Mouse (Mus musculus) hindbrain, postnatal 0 days (tissue): ENCODE measurements around the gene Meis1. TPM values are rescaled to one million over a fixed set of nuclear protein-coding genes. Genes with fewer than 3 reads are reported as not detected.

Experiments
- ATAC-seq: fragments of 200-750 bp; cut with Nextera tagmentation; 2 replicates; pipeline ENCODE4 v1.8.0; 2017; ENCODE audit warnings: mild to moderate bottlenecking, moderate TSS enrichment, moderate library complexity
- DNase-seq: peaks from one replicate; pipeline ENCODE4 v3.0.0-alpha.2; 2015; ENCODE audit warnings: low spot score
- H3K27ac ChIP-seq: fragments of 300-500 bp; sonication (generic); 2 replicates; pipeline ENCODE4 v1.5.1; 2014; ENCODE audit warnings: mild to moderate bottlenecking
- H3K27me3 ChIP-seq: fragments of 300-500 bp; sonication (generic); 2 replicates; pipeline ENCODE4 v1.6.1; 2014; ENCODE audit warnings: low read length, mixed read lengths; ENCODE audit not compliant: insufficient read depth
- H3K36me3 ChIP-seq: fragments of 300-500 bp; sonication (generic); 2 replicates; pipeline ENCODE4 v1.6.1; 2014; ENCODE audit warnings: low read length, mixed read lengths; ENCODE audit not compliant: insufficient read depth
- H3K4me1 ChIP-seq: fragments of 300-500 bp; sonication (generic); 2 replicates; pipeline ENCODE4 v1.6.1; 2014; ENCODE audit warnings: antibody characterized with exemption, low read length, mixed read lengths; ENCODE audit not compliant: insufficient read depth
- H3K4me2 ChIP-seq: fragments of 300-500 bp; sonication (generic); 2 replicates; pipeline ENCODE4 v1.6.1; 2014; ENCODE audit warnings: low read depth, mild to moderate bottlenecking, low read length, moderate library complexity, mixed read lengths
- H3K4me3 ChIP-seq: fragments of 300-500 bp; sonication (generic); 2 replicates; pipeline ENCODE4 v1.5.1; 2014; ENCODE audit warnings: low read length
- H3K9ac ChIP-seq: fragments of 300-500 bp; sonication (generic); replicated peaks from 2 replicates; pipeline ENCODE4 v1.6.1; 2014; ENCODE audit warnings: mild to moderate bottlenecking, low read length, moderate library complexity, mixed read lengths
- H3K9me3 ChIP-seq: fragments of 300-500 bp; sonication (generic); 2 replicates; pipeline ENCODE4 v1.6.1; 2016; ENCODE audit warnings: low read length, mixed read lengths
- CTCF ChIP-seq: IDR thresholded peaks from 2 replicates; pipeline ENCODE4 v1.5.1; 2016; ENCODE audit warnings: antibody characterized with exemption, control low read depth, low read depth
- WGBS: fragments of 180-500 bp; shearing (Covaris S2); extraction: QIAGEN DNeasy Blood & Tissue Kit; methylation state at CpG from one replicate; pipeline ENCODE4 v1.1.7; 2014; 5-methylcytosine and 5-hydroxymethylcytosine counted together
- polyA plus RNA-seq: library from polyadenylated mRNA; unstranded; fragments of >200 nt; fragmentation: Nextera tagmentation; extraction: Ambion mirVana; gene quantifications from 2 replicates; pipeline ENCODE4 v1.2.1, GENCODE M21; 2015
- total RNA-seq: library from RNA; depleted of rRNA; stranded (reverse); fragments of >200 nt; gene quantifications from 2 replicates; pipeline ENCODE4 v1.2.3, GENCODE M21; 2014

Gene Meis1
- total and polyA plus RNA-seq, 2 experiments from 2014 or later = 99.4 to 112 TPM

- ATAC-seq (no peak), DNase-seq (no peak)
- Histone ChIP-seq H3K27me3 (no peaks in the 10 kb centered on the region), H3K4me1 (no peaks in the 10 kb centered on the region; the same call in 1 of the 2 replicates), H3K36me3 (no peaks in the 10 kb centered on the region; the same call in 1 of the 2 replicates), H3K9ac (no peak overlapping the region), H3K27ac (no peak overlapping the region), H3K4me2 (no peak overlapping the region), H3K9me3 (no peaks in the 10 kb centered on the region), H3K4me3 (no peak overlapping the region)
- TF ChIP-seq CTCF = no peak
- WGBS = 67% methylated on average over 15 of the region's 15 CpGs
Observed at GRCm38 (mm10) chr11:18963202-18964136, 55.3 kb downstream of the Meis1 start.

- peaks cover 3% of the 10 kb centered on the region; the same call in 1 of the 2 replicates for H3K4me1 ChIP-seq
- no peak overlapping the region for H3K27ac ChIP-seq
- no peaks in the 10 kb centered on the region for H3K27me3 ChIP-seq
- no peak overlapping the region for H3K9ac ChIP-seq
- H3K4me2 ChIP-seq = no peak overlapping the region
- no peak for DNase-seq
- H3K9me3 ChIP-seq = no peaks in the 10 kb centered on the region
- no peak overlapping the region for H3K4me3 ChIP-seq
- 65% methylated on average over 1 of the region's 1 CpGs for WGBS
- ATAC-seq = no peak
- no peaks in the 10 kb centered on the region; the same call in 1 of the 2 replicates for H3K36me3 ChIP-seq
- TF ChIP-seq CTCF = no peak
Observed at GRCm38 (mm10) chr11:18959465-18959864, 59.3 kb downstream of the Meis1 start.

- ATAC-seq = peak; percentile 57; the same call in 1 of the 2 replicates
- 42% methylated on average over 12 of the region's 12 CpGs for WGBS
- Histone ChIP-seq H3K4me3 (no peak overlapping the region), H3K9me3 (no peaks in the 10 kb centered on the region), H3K4me2 (peak overlapping the region; percentile 11), H3K27me3 (no peaks in the 10 kb centered on the region), H3K36me3 (no peaks in the 10 kb centered on the region; the same call in 1 of the 2 replicates), H3K27ac (0 out of 2 replicates have a peak overlapping the region, but pooled peaks have one; percentile 7), H3K4me1 (0 out of 2 replicates have a peak, but pooled peaks cover 3% of the 10 kb centered on the region), H3K9ac (no peak overlapping the region)
- DNase-seq = peak; percentile 70
- TF ChIP-seq CTCF = no peak
Observed at GRCm38 (mm10) chr11:18957805-18958770, 60.7 kb downstream of the Meis1 start.

- H3K9me3 ChIP-seq = no peaks in the 10 kb centered on the region
- 49% methylated on average over 12 of the region's 12 CpGs for WGBS
- H3K9ac ChIP-seq = no peak overlapping the region
- no peaks in the 10 kb centered on the region for H3K27me3 ChIP-seq
- DNase-seq (no peak), ATAC-seq (no peak)
- no peaks in the 10 kb centered on the region; the same call in 1 of the 2 replicates for H3K36me3 ChIP-seq
- H3K27ac ChIP-seq = no peak overlapping the region
- 0 out of 2 replicates have a peak, but pooled peaks cover 3% of the 10 kb centered on the region for H3K4me1 ChIP-seq
- H3K4me2 ChIP-seq = peak overlapping the region; percentile 11
- no peak overlapping the region for H3K4me3 ChIP-seq
- TF ChIP-seq CTCF = no peak
Observed at GRCm38 (mm10) chr11:18957097-18957804, 61.5 kb downstream of the Meis1 start.

- no peak for DNase-seq
- Histone ChIP-seq H3K4me3 (no peak overlapping the region), H3K9ac (no peak overlapping the region), H3K9me3 (no peaks in the 10 kb centered on the region), H3K4me1 (0 out of 2 replicates have a peak, but pooled peaks cover 3% of the 10 kb centered on the region), H3K27ac (no peak overlapping the region), H3K36me3 (no peaks in the 10 kb centered on the region; the same call in 1 of the 2 replicates), H3K27me3 (no peaks in the 10 kb centered on the region), H3K4me2 (no peak overlapping the region)
- ATAC-seq = no peak
- no peak for TF ChIP-seq CTCF
- 55% methylated on average over 7 of the region's 7 CpGs for WGBS
Observed at GRCm38 (mm10) chr11:18955969-18956368, 62.8 kb downstream of the Meis1 start.
